Mouse (Mus musculus): Measurements from ENCODE around the gene Uba2. TPM values are rescaled to one million over a fixed set of nuclear protein-coding genes. Genes with fewer than 3 reads are reported as not detected.
"Not testable (repeated sequence)": the region's sequence is repeated elsewhere in the genome, so short reads cannot be mapped to it uniquely, and the experiment has no call there.

Gene Uba2
- total RNA-seq (2014; fragmentation: Nextera tagmentation) (150 and 160 TPM in 2 replicates), total RNA-seq (2017) (207 and 213 TPM in 2 replicates)

GRCm38 (mm10) chr7:34169454-34169853 is at the start of gene Uba2:
TSS of gene Uba2 (minus strand) at chr7:34169599.
- ATAC-seq (replicated peaks; ENCODE audit: poor library complexity, severe bottlenecking): no peak

- no peak for ATAC-seq (replicated peaks; ENCODE audit: poor library complexity, severe bottlenecking)
Observed at GRCm38 (mm10) chr7:34218496-34218895, 49.1 kb upstream of the Uba2 start.

DNA sequence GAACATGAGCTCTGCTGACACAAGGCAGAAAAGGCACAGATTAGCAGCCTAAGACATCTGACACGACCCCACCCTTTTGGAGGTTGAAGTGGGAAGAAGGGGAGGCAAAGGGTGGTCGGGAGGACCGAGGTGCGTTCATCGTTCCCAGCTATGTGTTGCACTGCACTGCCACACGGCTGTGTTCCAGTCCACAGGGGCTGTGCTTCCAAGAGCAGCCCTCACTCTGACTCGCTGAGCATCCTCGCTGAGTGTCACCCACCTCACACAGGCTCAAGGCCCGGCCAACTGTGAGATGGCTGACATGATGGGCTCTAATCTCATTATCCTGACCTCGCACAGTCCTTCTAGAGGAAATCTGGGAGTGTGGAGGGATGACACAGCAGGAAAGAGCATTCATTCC is 47.1 kb upstream of the Uba2 start:
- no peak for ATAC-seq (replicated peaks; ENCODE audit: poor library complexity, severe bottlenecking)

GRCm38 (mm10) chr7:34215481-34215880 is 46.1 kb upstream of the Uba2 start:
- ATAC-seq (replicated peaks; ENCODE audit: poor library complexity, severe bottlenecking): no peak

- ATAC-seq (replicated peaks; ENCODE audit: poor library complexity, severe bottlenecking): peak; percentile 91
Observed at GRCm38 (mm10) chr7:34214644-34215043, 45.2 kb upstream of the Uba2 start.

GRCm38 (mm10) chr7:34213281-34213680 is 43.9 kb upstream of the Uba2 start:
- no peak for ATAC-seq (replicated peaks; ENCODE audit: poor library complexity, severe bottlenecking)

- peak; percentile 27; the same call in 1 of the 2 replicates for ATAC-seq (replicated peaks; ENCODE audit: poor library complexity, severe bottlenecking)
Observed at GRCm38 (mm10) chr7:34208027-34208745, 38.8 kb upstream of the Uba2 start.

- ATAC-seq (replicated peaks; ENCODE audit: poor library complexity, severe bottlenecking): no peak
Observed at GRCm38 (mm10) chr7:34206331-34206730, 36.9 kb upstream of the Uba2 start.

DNA sequence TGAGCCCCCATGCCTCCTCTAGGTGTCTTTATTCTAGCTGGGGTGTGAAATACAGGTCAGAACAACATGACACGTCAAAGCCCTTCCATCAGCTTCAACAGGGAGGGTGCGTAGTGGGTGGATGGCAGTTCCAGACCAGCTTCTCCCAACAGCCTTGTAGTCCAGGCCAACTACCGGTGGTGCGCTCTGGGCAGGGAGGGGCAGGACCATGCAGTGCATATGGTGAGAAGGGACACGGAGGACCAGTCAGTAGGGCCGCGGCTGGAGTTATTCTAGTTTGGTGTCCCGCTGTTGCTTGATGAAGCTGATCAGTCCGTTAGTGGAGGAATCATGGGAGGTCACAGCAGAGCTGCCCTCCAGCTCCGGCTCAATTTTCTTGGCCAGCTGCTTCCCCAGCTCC is 32.7 kb upstream of the Uba2 start:
- ATAC-seq (replicated peaks; ENCODE audit: poor library complexity, severe bottlenecking): not testable (repeated sequence)

DNA sequence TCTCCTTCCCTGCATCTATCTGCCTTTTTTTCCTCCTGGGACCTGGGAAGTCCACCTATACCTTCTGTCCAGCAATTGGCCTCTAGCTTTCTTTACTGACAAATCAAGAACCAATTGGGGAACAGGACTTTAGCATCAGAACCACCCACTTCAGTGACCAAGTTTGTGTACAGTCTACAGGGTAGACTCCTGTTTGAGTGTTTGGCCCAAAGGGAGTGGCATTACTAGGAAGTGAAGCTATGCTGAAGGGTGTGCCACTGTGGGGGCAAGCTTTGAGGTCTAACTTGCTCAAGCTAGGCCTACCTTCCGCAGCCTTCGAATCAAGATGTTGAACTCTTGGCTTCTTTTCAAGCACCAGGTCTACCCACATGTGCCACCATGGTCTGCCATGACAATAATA is 31.4 kb upstream of the Uba2 start:
- no peak for ATAC-seq (replicated peaks; ENCODE audit: poor library complexity, severe bottlenecking)

GRCm38 (mm10) chr7:34198346-34198745 is 28.9 kb upstream of the Uba2 start:
- peak; percentile 62 for ATAC-seq (replicated peaks; ENCODE audit: poor library complexity, severe bottlenecking)

GRCm38 (mm10) chr7:34196132-34197128 is 27.0 kb upstream of the Uba2 start, which contains the start of gene Pdcd2l:
TSS of gene Pdcd2l (minus strand) at chr7:34196661.
- peak; percentile 75 for ATAC-seq (replicated peaks; ENCODE audit: poor library complexity, severe bottlenecking)

- no peak for ATAC-seq (replicated peaks; ENCODE audit: poor library complexity, severe bottlenecking)
Observed at GRCm38 (mm10) chr7:34195632-34196031, 26.2 kb upstream of the Uba2 start.

DNA sequence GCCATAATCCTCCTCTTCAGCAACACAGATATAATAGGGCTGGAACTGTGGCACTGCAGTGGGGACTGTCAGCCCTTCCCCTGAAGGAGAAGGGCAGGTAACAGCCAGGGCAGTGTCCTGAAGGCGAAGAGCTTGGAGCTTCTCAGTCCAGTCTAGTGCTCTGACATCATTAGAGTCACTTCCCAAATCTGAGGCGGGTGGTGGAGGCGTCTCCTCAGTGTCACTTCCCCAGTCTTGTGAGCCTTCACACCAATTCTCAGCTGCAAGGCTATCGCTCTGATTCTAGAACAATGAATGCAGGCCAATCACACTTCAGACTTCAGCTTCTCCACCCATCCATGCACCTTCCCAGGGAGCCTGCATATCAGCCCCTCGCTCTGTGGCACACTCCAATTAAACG is 23.4 kb upstream of the Uba2 start:
- ATAC-seq (replicated peaks; ENCODE audit: poor library complexity, severe bottlenecking): peak; percentile 70

GRCm38 (mm10) chr7:34189376-34189989 is 20.1 kb upstream of the Uba2 start:
- peak; percentile 88 for ATAC-seq (replicated peaks; ENCODE audit: poor library complexity, severe bottlenecking)

- ATAC-seq (replicated peaks; ENCODE audit: poor library complexity, severe bottlenecking): no peak
Observed at GRCm38 (mm10) chr7:34183794-34184193, 14.4 kb upstream of the Uba2 start.

DNA sequence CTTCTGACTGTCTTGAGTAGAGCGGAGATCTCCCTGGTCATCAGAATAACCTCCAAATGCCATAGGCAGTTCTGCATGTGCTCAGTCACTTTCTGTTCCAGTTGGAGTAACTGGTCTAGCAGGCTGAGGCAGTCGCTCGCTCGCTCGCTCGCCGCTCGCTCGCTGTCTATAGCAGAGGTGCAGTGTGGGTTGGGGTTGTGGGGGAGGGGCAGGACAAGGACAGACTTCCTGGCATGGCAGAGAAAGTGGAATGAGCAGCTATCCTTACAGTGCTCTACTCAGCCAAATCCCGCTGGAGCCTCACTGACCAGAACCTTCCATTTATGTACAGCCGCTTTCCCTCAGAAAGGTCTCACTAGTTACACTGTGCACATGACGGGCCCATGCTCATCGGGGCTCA is 14.0 kb upstream of the Uba2 start:
- no peak for ATAC-seq (replicated peaks; ENCODE audit: poor library complexity, severe bottlenecking)

GRCm38 (mm10) chr7:34176241-34176640 is 6.8 kb upstream of the Uba2 start:
- not testable (repeated sequence) for ATAC-seq (replicated peaks; ENCODE audit: poor library complexity, severe bottlenecking)

DNA sequence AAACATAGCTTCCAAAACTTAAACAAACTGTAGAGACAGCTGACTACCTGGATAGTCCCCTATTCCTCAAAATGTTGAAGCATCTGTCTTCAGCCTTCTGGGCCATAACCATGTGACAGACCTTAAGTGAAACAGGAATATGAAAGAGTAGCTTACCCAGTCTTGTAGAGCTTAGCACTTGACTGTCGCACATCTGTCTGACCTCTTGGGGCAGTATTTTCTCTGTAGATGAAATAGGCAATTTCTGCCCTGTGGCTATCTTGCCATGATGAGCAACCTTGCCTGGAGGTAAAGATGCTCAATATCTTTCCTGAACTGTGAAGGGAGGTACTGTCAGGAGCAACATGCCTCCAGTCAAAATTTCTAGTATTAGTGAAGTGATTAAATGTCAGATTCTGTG is 2.9 kb upstream of the Uba2 start:
- no peak for ATAC-seq (replicated peaks; ENCODE audit: poor library complexity, severe bottlenecking)

- ATAC-seq (replicated peaks; ENCODE audit: poor library complexity, severe bottlenecking): peak; percentile 95
Observed at GRCm38 (mm10) chr7:34168470-34169251, 738 bp downstream of the Uba2 start.
